Mouse (Mus musculus) heart, adult 2 months (tissue): ENCODE data around the gene Pard3. TPM values are rescaled to one million over a fixed set of nuclear protein-coding genes. Genes with fewer than 3 reads are reported as not detected.
A peak's percentile ranks its signal among the peaks of the same experiment; 100 is the strongest.

ENCODE experiments used
- DNase-seq, 2 experiments: peaks; one replicate each; pipeline ENCODE4 v3.0.0; 2021
- H3K27ac ChIP-seq: fragments of 200-600 bp; 2 replicates; pipeline ENCODE4 v1.8.1; 2022
- H3K27me3 ChIP-seq: fragments of 200-500 bp; 2 replicates; pipeline ENCODE4 v1.6.1; 2012; ENCODE audit warnings: mild to moderate bottlenecking, low read length, inconsistent platforms, mixed read lengths; ENCODE audit not compliant: control insufficient read depth, insufficient read depth
- H3K36me3 ChIP-seq: fragments of 200-500 bp; 2 replicates; pipeline ENCODE4 v1.6.1; 2012; ENCODE audit warnings: low read length, inconsistent platforms; ENCODE audit not compliant: control insufficient read depth, insufficient read depth
- H3K4me1 ChIP-seq: fragments of 200-500 bp; 2 replicates; pipeline ENCODE4 v1.6.1; 2011; ENCODE audit warnings: low read length; ENCODE audit not compliant: control insufficient read depth, insufficient read depth
- H3K4me3 ChIP-seq: fragments of 200-600 bp; 2 replicates; pipeline ENCODE4 v1.8.1; 2022
- H3K79me2 ChIP-seq: fragments of 200-500 bp; replicated peaks from 2 replicates; pipeline ENCODE4 v1.6.1; 2012; ENCODE audit warnings: mild to moderate bottlenecking, inconsistent platforms, low read length, moderate library complexity, mixed read lengths; ENCODE audit not compliant: control insufficient read depth, insufficient read depth
- H3K9ac ChIP-seq: fragments of 200-500 bp; 2 replicates; pipeline ENCODE4 v1.6.1; 2012; ENCODE audit warnings: low read depth, mild to moderate bottlenecking, control low read depth, inconsistent platforms, low read length, mixed read lengths
- CTCF ChIP-seq: fragments of 200-600 bp; IDR thresholded peaks from 2 replicates; pipeline ENCODE4 v1.8.1; 2022; ENCODE audit warnings: antibody characterized with exemption, mild to moderate bottlenecking, moderate library complexity
- EP300 ChIP-seq: fragments of 200-500 bp; IDR thresholded peaks from 2 replicates; pipeline ENCODE4 v1.6.1; 2011; ENCODE audit warnings: low read depth, low read length, control low read depth; ENCODE audit not compliant: insufficient read depth
- POLR2A ChIP-seq: fragments of 200-500 bp; IDR thresholded peaks from 2 replicates; pipeline ENCODE4 v1.6.1; 2011; ENCODE audit warnings: mild to moderate bottlenecking, low read depth, low read length, control low read depth; ENCODE audit not compliant: insufficient read depth
- WGBS: fragments of 180-500 bp; shearing (Covaris S2); methylation state at CpG from one replicate; pipeline ENCODE4 v1.1.7; 2018; 5-methylcytosine and 5-hydroxymethylcytosine counted together
- intact Hi-C: fragments of 180-260 bp; cut with DNase I; formaldehyde crosslinking; loops from one replicate; pipeline ENCODE4 v1.15.1; 2025
- polyA plus RNA-seq: library from polyadenylated mRNA; depleted of rRNA; stranded (reverse); fragments of >200 nt; gene quantifications from 2 replicates; pipeline ENCODE4 v1.2.3, GENCODE M21; 2012
- total RNA-seq, 2 experiments: library from RNA; stranded (reverse); gene quantifications; 2 replicates each; pipeline ENCODE4 v1.2.3; 2021

The Pard3 gene
- total and polyA plus RNA-seq, 3 experiments = 23.7 to 32.9 (median 30.1) TPM

GRCm38 (mm10) chr8:127115837-127116236 lies 52.1 kb downstream of the Pard3 start:
- Histone ChIP-seq H3K27me3 (no peaks in the 10 kb centered on the region), H3K4me1 (peaks cover 11% of the 10 kb centered on the region), H3K27ac (no peak overlapping the region), H3K9ac (no peak overlapping the region), H3K4me3 (no peak overlapping the region), H3K36me3 (no peaks in the 10 kb centered on the region), H3K79me2 (peaks cover 2% of the 10 kb centered on the region)
- intact Hi-C loops = no loop called here
- TF ChIP-seq EP300 (no peak), CTCF (no peak), POLR2A (no peak)
- WGBS = 80% methylated on average over 3 of the region's 3 CpGs
- DNase-seq = no peak

- Histone ChIP-seq H3K27ac (no peak overlapping the region), H3K36me3 (no peaks in the 10 kb centered on the region), H3K79me2 (peaks cover 2% of the 10 kb centered on the region), H3K4me1 (peaks cover 9% of the 10 kb centered on the region), H3K9ac (no peak overlapping the region), H3K4me3 (no peak overlapping the region), H3K27me3 (no peaks in the 10 kb centered on the region)
- WGBS = 71% methylated on average over 11 of the region's 11 CpGs
- TF ChIP-seq CTCF (no peak), POLR2A (no peak), EP300 (no peak)
- DNase-seq = peak; percentile 47 to 68
- intact Hi-C loops = no loop called here
Measured at GRCm38 (mm10) chr8:127118373-127118861, 54.7 kb downstream of the Pard3 start.

- TF ChIP-seq EP300 (no peak), CTCF (no peak), POLR2A (no peak)
- H3K4me3 ChIP-seq = no peak overlapping the region
- H3K9ac ChIP-seq = no peak overlapping the region
- H3K27ac ChIP-seq = no peak overlapping the region
- no peaks in the 10 kb centered on the region for H3K36me3 ChIP-seq
- H3K79me2 ChIP-seq = no peaks in the 10 kb centered on the region
- peaks cover 4% of the 10 kb centered on the region; the same call in 1 of the 2 replicates for H3K4me1 ChIP-seq
- intact Hi-C loops = no loop called here
- WGBS = 96% methylated on average over 3 of the region's 3 CpGs
- H3K27me3 ChIP-seq = no peaks in the 10 kb centered on the region
- no peak for DNase-seq
Measured at GRCm38 (mm10) chr8:127123391-127123790, 59.7 kb downstream of the Pard3 start.

GRCm38 (mm10) chr8:127124795-127125194 lies 61.1 kb downstream of the Pard3 start:
- WGBS = 29% methylated on average over 8 of the region's 8 CpGs
- intact Hi-C loops = no loop called here
- Histone ChIP-seq H3K4me1 (peaks cover 5% of the 10 kb centered on the region), H3K9ac (no peak overlapping the region), H3K4me3 (no peak overlapping the region), H3K27ac (no peak overlapping the region), H3K27me3 (no peaks in the 10 kb centered on the region), H3K79me2 (no peaks in the 10 kb centered on the region), H3K36me3 (no peaks in the 10 kb centered on the region)
- TF ChIP-seq EP300 (no peak), CTCF (no peak), POLR2A (no peak)
- no peak for DNase-seq

GRCm38 (mm10) chr8:127125686-127126683 lies 62.3 kb downstream of the Pard3 start:
- Histone ChIP-seq H3K4me3 (no peak overlapping the region), H3K36me3 (no peaks in the 10 kb centered on the region), H3K27me3 (no peaks in the 10 kb centered on the region), H3K9ac (no peak overlapping the region), H3K27ac (no peak overlapping the region), H3K79me2 (no peaks in the 10 kb centered on the region), H3K4me1 (peaks cover 8% of the 10 kb centered on the region)
- TF ChIP-seq CTCF (no peak), EP300 (no peak), POLR2A (no peak)
- intact Hi-C loops = no loop called here
- DNase-seq = no peak
- 78% methylated on average over 11 of the region's 11 CpGs for WGBS
